Mouse (Mus musculus) R1 (cell line): Measurements from ENCODE around the gene Atg10.

ENCODE experiments used
- DNase-seq: peaks from one replicate; pipeline ENCODE4 v3.0.0-alpha.2; 2018; ENCODE audit warnings: low read depth, low spot score

Atg10 gene

GRCm38 (mm10) chr13:91175347-91175746, 48.4 kb downstream of the Atg10 start:
- peak; percentile 63 for DNase-seq

GRCm38 (mm10) chr13:91171766-91172491, 51.8 kb downstream of the Atg10 start:
- DNase-seq, result no peak

DNA sequence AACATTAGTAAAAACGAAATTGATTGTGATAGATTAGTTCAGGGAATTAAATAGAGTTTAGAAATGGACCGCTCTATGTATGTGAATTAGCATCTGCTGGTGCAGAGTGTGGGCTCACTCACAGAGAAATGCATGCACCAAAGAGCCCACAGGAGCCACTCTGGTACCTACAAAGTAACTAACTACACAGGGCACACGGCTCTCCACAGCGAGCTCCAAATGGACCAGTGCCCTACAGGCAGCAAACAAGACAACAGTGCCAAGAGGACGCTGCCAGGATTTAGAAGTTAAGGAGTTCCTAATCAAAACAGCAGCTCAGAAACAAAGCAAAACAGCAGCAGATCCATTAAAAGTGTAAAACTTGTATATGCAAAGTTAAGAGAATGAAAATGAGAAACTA, 52.6 kb downstream of the Atg10 start:
- no peak for DNase-seq

GRCm38 (mm10) chr13:91169529-91170319, 54.0 kb downstream of the Atg10 start:
- DNase-seq, result peak; percentile 37

DNA sequence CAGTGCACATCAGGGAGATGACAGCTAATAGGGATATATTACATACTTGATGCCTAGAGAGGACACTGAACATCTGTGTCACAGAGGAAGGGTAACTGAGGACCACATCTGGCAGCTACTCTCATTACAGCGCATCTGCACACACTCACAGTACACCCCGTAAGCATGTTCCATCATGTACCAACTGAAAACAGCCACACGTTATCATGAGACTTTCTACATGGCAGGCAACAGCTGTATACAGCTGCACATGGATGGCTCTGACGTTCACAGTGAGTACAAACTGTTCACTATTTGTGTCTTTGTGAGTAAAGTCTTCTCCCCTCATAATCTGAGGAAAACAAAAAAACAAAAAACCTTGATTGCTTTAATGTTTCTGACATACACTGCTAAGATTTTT, 55.3 kb downstream of the Atg10 start:
- no peak for DNase-seq

GRCm38 (mm10) chr13:91167561-91167960, 56.2 kb downstream of the Atg10 start:
- DNase-seq, result no peak

- no peak for DNase-seq
Observed at GRCm38 (mm10) chr13:91166286-91166685, 57.5 kb downstream of the Atg10 start.

- peak; percentile 3 for DNase-seq
Observed at GRCm38 (mm10) chr13:91165200-91165599, 58.6 kb downstream of the Atg10 start.

GRCm38 (mm10) chr13:91163292-91163691, 60.5 kb downstream of the Atg10 start:
- DNase-seq, result peak; percentile 4

GRCm38 (mm10) chr13:91162452-91162851, 61.3 kb downstream of the Atg10 start:
- DNase-seq, result peak; percentile 23

GRCm38 (mm10) chr13:91160616-91161015, 63.2 kb downstream of the Atg10 start:
- DNase-seq, result no peak

GRCm38 (mm10) chr13:91159881-91160280, 63.9 kb downstream of the Atg10 start:
- no peak for DNase-seq

DNA sequence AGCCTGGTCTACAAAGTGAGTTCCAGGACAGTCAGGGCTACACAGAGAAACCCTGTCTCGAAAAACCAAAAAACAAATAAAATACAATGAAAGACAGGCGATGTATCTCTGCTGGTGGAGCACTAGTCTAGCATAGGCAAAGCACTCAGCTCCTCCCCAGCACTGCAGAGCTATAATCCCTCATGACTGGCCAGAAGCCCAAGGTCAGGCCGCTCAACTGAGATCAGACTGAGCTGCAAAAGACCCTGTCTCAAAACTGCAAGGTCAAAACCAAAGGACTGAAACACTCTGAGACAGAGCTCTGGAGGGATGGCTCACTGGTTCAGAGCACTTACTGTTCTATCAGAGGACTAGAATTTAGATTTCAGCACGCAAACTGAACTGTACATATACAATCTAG, 65.8 kb downstream of the Atg10 start:
- DNase-seq, result peak; percentile 4

DNA sequence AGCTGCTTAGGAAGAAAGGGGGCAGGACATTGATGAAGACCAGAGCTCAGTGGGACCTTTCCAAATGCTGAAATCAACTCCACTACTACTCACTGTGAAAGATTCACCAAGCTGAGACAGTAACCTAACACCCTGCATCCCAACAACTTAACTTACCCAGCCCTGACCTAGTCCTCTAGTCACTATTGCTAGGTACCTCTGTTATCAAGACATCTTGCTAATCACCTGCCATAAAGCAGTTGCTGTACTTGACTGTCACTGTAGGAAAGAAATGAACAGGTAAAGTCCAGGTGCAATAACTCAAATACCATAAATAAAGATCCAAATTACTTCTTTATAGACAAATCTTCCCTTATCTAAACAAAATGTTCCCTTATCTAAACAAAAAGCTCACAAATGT, 66.3 kb downstream of the Atg10 start:
- DNase-seq, result no peak

- no peak for DNase-seq
Observed at GRCm38 (mm10) chr13:91156949-91157348, 66.8 kb downstream of the Atg10 start.

- DNase-seq, result no peak
Observed at GRCm38 (mm10) chr13:91156308-91156707, 67.5 kb downstream of the Atg10 start.

DNA sequence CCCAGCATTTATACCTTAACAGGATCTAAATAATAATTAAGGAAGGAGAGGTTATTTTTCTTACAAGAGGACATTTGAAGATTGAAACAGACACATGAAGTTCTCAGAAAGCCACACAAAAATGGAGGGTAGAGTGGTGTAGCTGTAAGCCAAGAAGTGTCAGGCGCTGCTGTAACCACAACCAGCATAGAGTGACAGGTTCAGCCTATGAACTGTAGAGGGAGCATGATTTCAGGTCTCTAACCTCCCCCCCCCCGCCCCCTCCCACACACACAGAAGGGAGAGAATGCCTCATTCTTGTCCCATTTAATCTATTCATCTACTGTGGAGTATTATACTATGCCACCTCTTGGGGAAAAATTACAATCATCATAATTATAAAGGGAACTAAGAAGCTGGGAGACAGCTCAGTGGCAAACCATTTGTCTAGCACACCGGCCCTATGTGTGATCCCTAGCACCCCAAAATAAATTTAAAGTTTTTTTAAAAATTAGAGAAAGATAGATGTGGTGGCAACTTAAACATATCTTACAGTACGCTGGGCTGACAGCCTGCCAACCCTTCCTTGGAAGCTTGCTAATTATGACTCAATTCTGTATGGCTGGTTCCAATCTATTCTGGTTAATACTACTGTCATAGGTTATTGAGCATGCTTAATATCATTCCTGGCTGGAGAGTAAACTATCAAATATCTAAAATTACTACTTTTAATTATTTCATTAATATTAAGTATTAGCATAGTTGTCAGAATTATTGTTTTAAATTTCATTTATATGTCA, 68.2 kb downstream of the Atg10 start:
- DNase-seq, result no peak

DNA sequence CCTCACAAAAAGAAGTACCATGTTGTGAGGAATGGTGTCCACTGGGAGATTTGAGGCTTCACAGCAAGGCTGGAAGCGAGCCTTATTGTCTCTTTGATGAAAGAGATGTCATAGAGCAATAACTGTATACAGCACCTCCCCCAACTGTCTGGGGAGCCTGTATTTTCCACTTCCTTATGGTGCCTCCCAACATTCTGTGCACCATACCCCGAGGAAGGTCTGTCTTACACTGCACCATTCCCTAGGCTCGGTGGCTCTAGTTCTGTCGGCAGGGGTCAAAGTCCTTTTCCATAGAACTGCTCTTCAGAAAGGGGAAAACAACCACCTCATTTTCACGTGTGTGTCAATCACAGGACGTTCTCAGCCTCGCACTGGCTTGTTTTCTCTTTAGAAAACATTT, 69.1 kb downstream of the Atg10 start:
- no peak for DNase-seq

- DNase-seq, result no peak
Observed at GRCm38 (mm10) chr13:91136337-91136736, 87.4 kb downstream of the Atg10 start.

DNA sequence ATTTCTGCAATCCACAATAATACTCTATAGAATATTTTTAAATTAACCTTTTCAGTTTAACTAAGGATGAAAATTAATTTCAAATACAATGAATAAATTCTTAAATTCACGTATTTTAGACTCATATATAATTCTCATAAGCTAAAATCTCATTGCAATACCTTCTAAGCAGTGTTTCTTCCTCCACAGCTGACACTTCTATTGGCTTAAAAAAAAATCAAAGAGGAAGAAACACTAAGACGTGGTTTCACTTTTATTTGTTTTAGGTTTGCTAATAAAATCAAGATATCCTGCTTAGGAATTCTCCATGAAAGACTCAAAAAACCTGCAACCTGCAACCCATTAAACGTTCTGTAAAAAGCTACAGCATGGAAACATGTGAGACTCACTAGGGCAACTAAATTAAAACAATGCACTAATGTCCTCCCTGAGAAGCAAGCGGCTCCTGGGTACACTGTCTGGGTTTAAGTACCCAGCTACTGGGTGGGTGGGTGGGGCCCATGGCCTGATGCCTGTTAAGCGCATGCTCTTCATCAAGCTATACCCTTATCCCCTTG, 90.4 kb downstream of the Atg10 start:
- no peak for DNase-seq

GRCm38 (mm10) chr13:91129071-91129470, 94.7 kb downstream of the Atg10 start:
- no peak for DNase-seq

DNA sequence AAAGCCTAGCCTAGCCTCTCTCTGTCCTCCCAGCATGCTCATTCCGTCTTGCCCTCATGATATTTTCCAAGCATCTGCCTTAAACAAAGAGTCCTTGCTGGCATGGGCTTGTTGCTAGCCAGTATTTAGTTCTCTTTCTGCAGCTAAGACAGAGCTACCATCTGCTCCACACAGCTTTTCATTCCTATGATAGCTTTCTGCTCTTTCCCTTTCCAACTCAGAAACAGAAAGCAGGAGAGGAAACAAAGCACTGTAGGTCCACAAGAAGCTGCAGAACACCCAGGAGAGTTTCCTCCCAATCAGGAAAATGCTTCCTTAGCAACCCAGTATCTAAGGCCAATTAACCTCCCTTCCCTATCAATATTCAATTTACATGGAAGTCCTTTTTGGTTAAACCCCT, 95.2 kb downstream of the Atg10 start:
- DNase-seq, result no peak
